Mouse (Mus musculus) right cerebral cortex, postnatal 25 days (tissue): ENCODE results near the gene Rpl31.

Experiments used
- DNase-seq: peaks from one replicate; pipeline ENCODE4 v3.0.0; 2022

The Rpl31 gene

GRCm38 (mm10) chr1:39367601-39368266 lies at the start of gene Rpl31:
Gene Rpl31 (plus strand): TSS chr1:39367842.
- peak; percentile 99 for DNase-seq

- DNase-seq: no peak
Measured at GRCm38 (mm10) chr1:39317935-39318334, 49.7 kb upstream of the Rpl31 start.

GRCm38 (mm10) chr1:39318870-39319269 lies 48.8 kb upstream of the Rpl31 start:
- DNase-seq: no peak

- no peak for DNase-seq
Measured at GRCm38 (mm10) chr1:39321954-39322353, 45.7 kb upstream of the Rpl31 start.

- DNase-seq: no peak
Measured at GRCm38 (mm10) chr1:39325228-39325627, 42.4 kb upstream of the Rpl31 start.

- DNase-seq: no peak
Measured at GRCm38 (mm10) chr1:39327546-39327945, 40.1 kb upstream of the Rpl31 start.

GRCm38 (mm10) chr1:39330857-39331594 lies 36.6 kb upstream of the Rpl31 start:
- DNase-seq: no peak

GRCm38 (mm10) chr1:39332456-39332855 lies 35.2 kb upstream of the Rpl31 start:
- no peak for DNase-seq

- DNase-seq: no peak
Measured at GRCm38 (mm10) chr1:39335561-39336196, 32.0 kb upstream of the Rpl31 start.

GRCm38 (mm10) chr1:39336788-39337187 lies 30.9 kb upstream of the Rpl31 start:
- no peak for DNase-seq

- DNase-seq: no peak
Measured at GRCm38 (mm10) chr1:39338831-39339230, 28.8 kb upstream of the Rpl31 start.

GRCm38 (mm10) chr1:39339455-39339854 lies 28.2 kb upstream of the Rpl31 start:
- DNase-seq: no peak

- no peak for DNase-seq
Measured at GRCm38 (mm10) chr1:39340156-39340555, 27.5 kb upstream of the Rpl31 start.

- DNase-seq: no peak
Measured at GRCm38 (mm10) chr1:39340647-39341046, 27.0 kb upstream of the Rpl31 start.

GRCm38 (mm10) chr1:39341807-39342206 lies 25.8 kb upstream of the Rpl31 start:
- no peak for DNase-seq

- no peak for DNase-seq
Measured at GRCm38 (mm10) chr1:39343242-39343641, 24.4 kb upstream of the Rpl31 start.

- DNase-seq: no peak
Measured at GRCm38 (mm10) chr1:39344981-39345600, 22.6 kb upstream of the Rpl31 start.

GRCm38 (mm10) chr1:39349001-39349400 lies 18.6 kb upstream of the Rpl31 start:
- DNase-seq: no peak

- DNase-seq: no peak
Measured at GRCm38 (mm10) chr1:39349427-39349826, 18.2 kb upstream of the Rpl31 start.

- DNase-seq: no peak
Measured at GRCm38 (mm10) chr1:39361754-39362514, 5.7 kb upstream of the Rpl31 start.

GRCm38 (mm10) chr1:39362515-39362893 lies 5.1 kb upstream of the Rpl31 start:
- DNase-seq: no peak

- no peak for DNase-seq
Measured at GRCm38 (mm10) chr1:39365562-39365961, 2.1 kb upstream of the Rpl31 start.

- no peak for DNase-seq
Measured at GRCm38 (mm10) chr1:39367045-39367444, 597 bp upstream of the Rpl31 start.
